Mouse (Mus musculus) lung, postnatal 0 days (tissue): ENCODE results near the gene Ccdc151. TPM values are rescaled to one million over a fixed set of nuclear protein-coding genes. Genes with fewer than 3 reads are reported as not detected.

ENCODE experiments used
- ATAC-seq: fragments of 200-750 bp; cut with Nextera tagmentation; 2 replicates; pipeline ENCODE4 v1.8.0; 2017; ENCODE audit warnings: moderate library complexity
- DNase-seq: peaks from one replicate; pipeline ENCODE4 v3.0.0-alpha.2; 2016; ENCODE audit warnings: low spot score
- H3K27ac ChIP-seq: fragments of 300-500 bp; sonication (generic); 2 replicates; pipeline ENCODE4 v1.5.1; 2014; ENCODE audit warnings: antibody characterized with exemption, mild to moderate bottlenecking, low read length, mixed read lengths
- H3K27me3 ChIP-seq: fragments of 300-500 bp; sonication (generic); replicated peaks from 2 replicates; pipeline ENCODE4 v1.6.1; 2014; ENCODE audit warnings: low read length, mixed read lengths; ENCODE audit not compliant: insufficient read depth
- H3K36me3 ChIP-seq: fragments of 300-500 bp; sonication (generic); 2 replicates; pipeline ENCODE4 v1.6.1; 2014; ENCODE audit warnings: low read length, mixed read lengths; ENCODE audit not compliant: insufficient read depth
- H3K4me1 ChIP-seq: fragments of 300-500 bp; sonication (generic); 2 replicates; pipeline ENCODE4 v1.6.1; 2014; ENCODE audit warnings: antibody characterized with exemption, low read depth, low read length, mixed read lengths; ENCODE audit not compliant: insufficient read depth
- H3K4me2 ChIP-seq: fragments of 300-500 bp; sonication (generic); replicated peaks from 2 replicates; pipeline ENCODE4 v1.6.1; 2014; ENCODE audit warnings: low read depth, mild to moderate bottlenecking, low read length, moderate library complexity, mixed read lengths
- H3K4me3 ChIP-seq: fragments of 300-500 bp; sonication (generic); 2 replicates; pipeline ENCODE4 v1.5.1; 2014; ENCODE audit warnings: low read depth, low read length
- H3K9ac ChIP-seq: fragments of 300-500 bp; sonication (generic); replicated peaks from 2 replicates; pipeline ENCODE4 v1.6.1; 2014; ENCODE audit warnings: low read depth, mild to moderate bottlenecking
- H3K9me3 ChIP-seq: fragments of 300-500 bp; sonication (generic); 2 replicates; pipeline ENCODE4 v1.6.1; 2016; ENCODE audit warnings: low read length, mixed read lengths
- CTCF ChIP-seq: IDR thresholded peaks from 2 replicates; pipeline ENCODE4 v1.5.1; 2016; ENCODE audit warnings: antibody characterized with exemption, mild to moderate bottlenecking
- EP300 ChIP-seq: IDR thresholded peaks from 2 replicates; pipeline ENCODE4 v1.6.1; 2016; ENCODE audit warnings: antibody characterized with exemption, mild to moderate bottlenecking, control low read depth
- WGBS: fragments of 180-500 bp; shearing (Covaris S2); extraction: QIAGEN DNeasy Blood & Tissue Kit; methylation state at CpG from one replicate; pipeline ENCODE4 v1.1.7; 2014; 5-methylcytosine and 5-hydroxymethylcytosine counted together
- polyA plus RNA-seq: library from polyadenylated mRNA; unstranded; fragments of >200 nt; fragmentation: Nextera tagmentation; extraction: Ambion mirVana; gene quantifications from 2 replicates; pipeline ENCODE4 v1.2.1, GENCODE M21; 2015

The Ccdc151 gene
- 5.3 and 6.0 TPM in 2 replicates for polyA plus RNA-seq

DNA sequence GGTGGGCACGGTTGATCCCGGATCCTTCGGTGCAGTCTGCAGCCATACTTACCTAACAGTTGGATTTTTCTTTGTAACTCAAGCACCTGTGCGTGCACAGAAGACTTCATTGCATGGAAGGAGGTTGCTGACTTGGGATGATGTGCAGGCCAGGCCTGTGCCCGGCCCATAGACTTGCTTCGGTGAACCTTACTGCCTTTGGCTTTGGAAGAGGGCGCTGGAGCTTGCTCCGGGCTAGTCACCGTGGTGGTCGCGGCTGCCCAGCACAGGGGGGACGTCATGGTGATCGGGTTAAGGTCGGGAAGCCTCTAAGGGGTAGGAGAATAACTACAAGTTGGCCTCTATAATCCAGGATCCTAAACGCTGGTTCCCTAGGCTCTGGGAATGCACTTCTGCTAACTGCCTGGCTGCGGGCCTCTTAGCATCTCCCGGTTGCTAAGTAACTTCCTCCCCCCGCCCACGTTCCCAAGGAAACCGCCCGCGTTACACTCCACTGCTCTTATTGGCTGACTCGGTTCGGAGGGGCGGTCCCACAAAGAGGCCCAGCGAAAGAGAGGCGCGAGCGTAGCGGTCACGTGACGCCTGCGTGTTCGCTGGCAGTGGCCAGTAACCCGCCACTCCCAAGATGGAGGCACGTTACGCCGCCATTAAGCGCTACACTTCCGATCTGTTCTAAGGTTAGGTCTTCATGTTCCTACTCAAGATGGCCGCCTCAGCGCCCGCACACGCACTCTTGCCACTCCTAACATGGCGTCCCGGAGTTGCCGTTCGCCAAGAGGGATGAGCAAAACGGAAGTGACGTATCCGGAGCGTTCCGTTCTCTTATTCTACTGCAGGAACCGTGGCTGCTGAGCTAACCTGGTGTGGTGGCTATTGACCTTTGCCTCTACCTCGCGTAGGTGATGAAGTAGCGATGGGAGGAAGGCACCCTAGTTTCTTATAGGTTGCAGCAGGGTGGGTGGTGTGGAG lies at the start of gene Ccdc151, which contains the start of gene Prkcsh:
Gene Ccdc151 (minus strand): TSS at position 441 of the 969 bp plus-strand sequence.
Gene Prkcsh (plus strand): TSS at position 613 of the 969 bp plus-strand sequence.
- TF ChIP-seq CTCF (0 out of 2 replicates have a peak, but pooled peaks have one; percentile 14), EP300 (no peak)
- DNase-seq (peak; percentile 100), ATAC-seq (peak; percentile 99)
- 7% methylated on average over 54 of the region's 57 CpGs for WGBS
- Histone ChIP-seq H3K4me1 (peaks cover 8% of the 10 kb centered on the region; the same call in 1 of the 2 replicates), H3K4me2 (peak within 1 kb of the TSS; percentile 81), H3K4me3 (peak within 1 kb of the TSS; percentile 67), H3K9ac (peak within 1 kb of the TSS; percentile 43), H3K36me3 (peaks cover 3% of the 10 kb centered on the region), H3K9me3 (no peaks in the 10 kb centered on the region), H3K27ac (peak within 1 kb of the TSS; percentile 43; the same call in 1 of the 2 replicates), H3K27me3 (no peaks in the 10 kb centered on the region)

DNA sequence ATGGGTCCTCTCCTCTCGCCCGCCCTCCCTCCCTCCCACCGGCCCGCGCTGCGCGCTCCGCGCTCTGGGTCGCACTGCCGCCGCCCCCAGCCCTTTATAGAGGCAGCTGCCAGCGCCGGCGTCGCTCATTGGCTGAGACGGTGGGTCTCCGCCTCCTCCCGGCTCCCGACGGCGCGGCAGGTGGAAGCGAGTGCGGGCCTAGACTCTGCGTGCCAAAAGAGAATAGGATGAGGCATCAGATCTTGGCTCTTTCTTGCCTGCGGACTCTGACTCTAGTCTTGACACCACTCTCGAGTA lies 49.5 kb upstream of the Ccdc151 start, which contains the start of gene Elavl3:
Gene Elavl3 (minus strand): TSS at position 66 of the 297 bp plus-strand sequence.
- peaks cover 47% of the 10 kb centered on the region for H3K27me3 ChIP-seq
- DNase-seq, result no peak

DNA sequence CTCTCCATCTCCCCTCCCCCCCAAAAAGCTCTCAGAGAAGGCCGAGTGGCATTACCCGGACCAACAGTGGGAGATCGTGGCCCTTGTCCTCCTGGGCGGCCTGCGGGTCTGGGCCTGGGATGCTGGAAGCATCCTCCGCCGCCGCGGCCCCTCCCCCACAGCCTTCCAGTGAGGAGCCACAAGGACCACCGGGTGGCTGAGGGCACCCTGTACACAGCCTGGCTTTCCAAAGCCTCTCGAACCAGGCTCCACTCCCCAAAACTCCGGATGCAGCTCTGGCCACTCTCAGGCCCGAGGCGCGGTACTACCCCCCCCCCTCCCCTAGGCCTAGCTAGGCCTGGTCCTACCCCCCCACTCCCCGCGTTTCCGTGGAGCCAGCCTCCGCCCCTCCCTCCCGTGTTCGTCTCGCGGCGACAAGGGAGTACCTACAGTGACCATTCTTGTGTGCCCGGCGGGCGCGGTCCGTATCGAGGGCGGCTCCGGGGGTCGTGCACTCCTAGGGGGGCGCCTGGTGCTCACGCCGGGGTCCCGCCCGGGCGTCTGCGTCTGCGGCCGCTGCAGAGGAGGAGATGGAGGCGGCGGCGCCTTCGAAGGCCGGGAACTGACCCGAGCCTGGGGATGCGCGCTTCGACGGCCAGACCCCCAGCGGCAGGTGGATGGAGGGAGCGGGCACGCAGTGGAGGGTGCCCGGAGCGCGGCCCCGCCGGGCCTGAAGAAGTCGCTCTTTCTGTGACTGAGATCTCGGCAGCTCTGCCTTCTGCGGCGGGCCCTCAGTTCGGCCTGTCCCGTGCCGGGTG lies 48.9 kb upstream of the Ccdc151 start:
- no peak overlapping the region for H3K27ac ChIP-seq
- no peak for DNase-seq
- H3K9ac ChIP-seq, result no peak overlapping the region
- peaks cover 3% of the 10 kb centered on the region; the same call in 1 of the 2 replicates for H3K4me1 ChIP-seq
- 5% methylated on average over 39 of the region's 67 CpGs for WGBS
- no peaks in the 10 kb centered on the region for H3K9me3 ChIP-seq
- no peak for ATAC-seq
- peak overlapping the region; percentile 48 for H3K4me2 ChIP-seq
- H3K36me3 ChIP-seq, result no peaks in the 10 kb centered on the region
- TF ChIP-seq CTCF (no peak), EP300 (no peak)
- H3K27me3 ChIP-seq, result peaks cover 47% of the 10 kb centered on the region
- H3K4me3 ChIP-seq, result peak overlapping the region; percentile 25

More for the DNA sequence above, 49.5 kb upstream of the Ccdc151 start, which contains the start of gene Elavl3:
- Histone ChIP-seq H3K4me3 (peak within 1 kb of the TSS; percentile 25), H3K4me2 (peak within 1 kb of the TSS; percentile 48), H3K27ac (no peak within 1 kb of the TSS), H3K4me1 (peaks cover 3% of the 10 kb centered on the region; the same call in 1 of the 2 replicates), H3K36me3 (no peaks in the 10 kb centered on the region), H3K9ac (no peak within 1 kb of the TSS), H3K9me3 (no peaks in the 10 kb centered on the region)
- ATAC-seq, result no peak
- 4% methylated on average over 18 of the region's 28 CpGs for WGBS
- TF ChIP-seq EP300, result no peak
- no peak for TF ChIP-seq CTCF

DNA sequence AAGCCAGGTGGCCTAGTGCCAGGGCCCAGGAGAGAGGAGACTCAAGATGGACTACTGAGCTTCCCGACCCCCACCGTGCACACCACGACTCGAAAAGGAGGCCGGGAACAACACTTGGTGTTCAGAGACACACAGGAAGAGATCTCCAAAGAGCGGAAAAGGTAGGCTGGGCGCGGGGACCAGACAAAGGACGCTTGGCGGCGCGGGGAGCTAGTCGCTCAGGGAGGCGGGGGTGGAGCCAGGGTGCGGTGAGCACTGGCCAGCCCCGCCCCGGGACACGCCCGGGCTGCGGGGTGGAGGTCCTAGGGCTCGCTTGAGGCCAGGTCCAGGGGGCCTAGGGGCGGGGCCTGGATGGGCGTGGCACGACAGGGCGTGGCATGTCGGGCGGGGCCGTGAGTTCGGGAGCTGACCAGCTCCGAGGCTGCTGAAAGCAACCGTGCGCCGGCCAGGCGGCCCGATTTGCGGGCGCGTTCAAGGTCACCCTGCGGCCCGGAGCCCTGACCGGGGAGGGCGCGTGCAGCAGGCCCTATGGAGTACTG lies 48.0 kb upstream of the Ccdc151 start:
- Histone ChIP-seq H3K9ac (no peak overlapping the region), H3K4me3 (peak overlapping the region; percentile 25), H3K27ac (no peak overlapping the region), H3K9me3 (no peaks in the 10 kb centered on the region), H3K4me2 (peak overlapping the region; percentile 48), H3K4me1 (peaks cover 3% of the 10 kb centered on the region; the same call in 1 of the 2 replicates), H3K36me3 (no peaks in the 10 kb centered on the region), H3K27me3 (peaks cover 47% of the 10 kb centered on the region)
- peak; percentile 54 for ATAC-seq
- peak; percentile 27 for DNase-seq
- TF ChIP-seq EP300, result no peak
- no peak for TF ChIP-seq CTCF
- 1% methylated on average over 33 of the region's 43 CpGs for WGBS

DNA sequence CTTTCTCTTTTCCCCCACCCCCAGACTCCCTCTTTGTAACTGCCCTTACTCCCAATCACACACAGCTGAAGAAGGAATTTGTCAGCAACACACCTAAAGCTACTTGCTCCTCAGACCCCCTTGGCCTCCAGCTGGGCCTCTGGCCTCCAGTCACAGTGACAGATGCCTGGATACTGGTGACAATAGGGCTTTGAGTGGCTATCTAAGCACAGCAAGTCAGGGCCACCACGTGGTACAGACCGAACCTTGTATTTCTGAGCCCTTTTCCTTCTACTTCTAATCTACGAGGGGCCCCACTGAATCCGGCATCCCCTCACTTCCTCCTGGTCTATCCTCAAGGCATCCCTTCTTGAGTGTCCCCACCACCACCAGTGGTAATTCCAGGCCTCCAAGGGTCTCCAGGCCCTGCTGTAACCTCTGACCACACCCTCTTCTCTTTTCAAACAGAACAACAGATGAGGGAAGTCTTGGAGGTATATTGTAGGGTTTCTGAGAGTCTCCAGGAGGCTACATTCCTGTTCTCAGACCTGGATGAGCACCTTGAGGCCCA lies 47.4 kb upstream of the Ccdc151 start:
- Histone ChIP-seq H3K27ac (no peak overlapping the region), H3K9me3 (no peaks in the 10 kb centered on the region), H3K36me3 (no peaks in the 10 kb centered on the region), H3K4me1 (peaks cover 3% of the 10 kb centered on the region; the same call in 1 of the 2 replicates), H3K9ac (no peak overlapping the region), H3K4me2 (no peak overlapping the region), H3K4me3 (no peak overlapping the region), H3K27me3 (peaks cover 46% of the 10 kb centered on the region)
- 57% methylated on average over 4 of the region's 4 CpGs for WGBS
- ATAC-seq (no peak), DNase-seq (no peak)
- TF ChIP-seq EP300, result no peak
- no peak for TF ChIP-seq CTCF
